Mouse (Mus musculus): ENCODE results near the gene Mchr1. TPM values are rescaled to one million over a fixed set of nuclear protein-coding genes. Genes with fewer than 3 reads are reported as not detected.

Mchr1 gene
- polyA plus RNA-seq, 1 experiment from 2014 or later, result 0.05 TPM

DNA sequence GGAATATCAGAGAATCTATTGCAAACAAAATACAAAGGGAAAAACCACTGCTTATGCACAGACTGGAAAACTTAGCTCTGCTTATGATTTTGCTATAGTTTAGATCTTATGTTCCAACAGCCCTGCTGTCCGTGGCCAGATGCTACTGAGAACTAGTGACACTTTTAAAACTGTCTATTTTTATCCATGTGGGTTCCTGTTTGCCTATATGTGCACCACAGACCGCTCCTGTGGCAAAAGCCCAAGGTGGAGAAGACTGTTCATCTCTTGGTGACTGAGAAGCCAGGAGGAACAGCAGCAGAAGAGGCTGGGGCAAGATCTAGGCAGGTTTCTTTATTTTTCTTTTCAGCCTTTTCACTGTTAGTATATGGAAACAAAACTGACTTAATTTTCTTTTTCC lies 32.1 kb downstream of the Mchr1 start:
- in situ Hi-C loops (cut with MboI; ENCODE audit: low pct_unique_long_range_greater_than_20kb), result no loop called here
- ATAC-seq (no peak), DNase-seq (ENCODE audit: low read depth, low spot score) (no peak)
- H3K27me3 ChIP-seq, result no peaks in the 10 kb centered on the region
- ChIA-PET POLR2A (no interaction called here), CTCF (no interaction called here)
- no peak for TF ChIP-seq CTCF (IDR thresholded peaks at IDR 0.05)

- no peak for TF ChIP-seq CTCF (IDR thresholded peaks at IDR 0.05)
- ATAC-seq, result peak; percentile 87
- in situ Hi-C loops (cut with MboI; ENCODE audit: low pct_unique_long_range_greater_than_20kb), result no loop called here
- CTCF ChIA-PET, result interaction anchor here (1.2 to 2.6 kb wide), 2 partner anchors 10 to 75 kb away, joined by 3 to 7 read pairs; no protein-coding TSS in a partner anchor
- POLR2A ChIA-PET, result interaction anchor here (0.6 to 1.3 kb wide), 6 partner anchors 16 to 189 kb away, joined by 3 to 4 read pairs (median 3); no protein-coding TSS in a partner anchor
- H3K27me3 ChIP-seq, result no peaks in the 10 kb centered on the region
- peak; percentile 77 for DNase-seq (ENCODE audit: low read depth, low spot score)
Measured at GRCm38 (mm10) chr15:81272305-81273053, 37.2 kb downstream of the Mchr1 start.

DNA sequence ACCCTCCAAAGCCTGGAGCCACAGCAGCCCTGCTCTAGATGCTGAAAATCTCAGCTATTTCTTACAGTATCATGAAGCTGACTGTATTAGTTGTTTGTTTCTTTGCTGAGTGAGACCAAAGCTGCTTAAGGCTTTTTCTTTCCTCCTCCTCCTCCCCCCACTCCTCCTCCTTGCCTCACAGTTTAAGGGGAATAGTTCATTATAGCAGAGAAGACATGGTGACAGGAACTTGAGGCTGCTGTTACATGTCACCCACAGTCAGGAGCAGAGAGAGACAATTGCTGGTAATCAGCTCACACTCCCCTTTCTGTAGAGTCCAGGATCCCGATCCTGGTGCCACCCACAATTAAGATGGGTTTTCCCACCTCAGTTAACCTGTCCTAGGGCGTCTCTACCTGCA lies 38.1 kb downstream of the Mchr1 start:
- in situ Hi-C loops (cut with MboI; ENCODE audit: low pct_unique_long_range_greater_than_20kb), result no loop called here
- ATAC-seq (no peak), DNase-seq (ENCODE audit: low read depth, low spot score) (no peak)
- H3K27me3 ChIP-seq, result no peaks in the 10 kb centered on the region
- POLR2A ChIA-PET, result interaction anchor here (0.6 to 1.3 kb wide), 4 partner anchors 26 to 188 kb away, joined by 3 to 11 read pairs (median 4); no protein-coding TSS in a partner anchor
- CTCF ChIA-PET, result interaction anchor here (2.1 to 2.6 kb wide), 2 partner anchors 11 to 73 kb away, joined by 4 to 7 read pairs; no protein-coding TSS in a partner anchor
- TF ChIP-seq CTCF (IDR thresholded peaks at IDR 0.05), result no peak

DNA sequence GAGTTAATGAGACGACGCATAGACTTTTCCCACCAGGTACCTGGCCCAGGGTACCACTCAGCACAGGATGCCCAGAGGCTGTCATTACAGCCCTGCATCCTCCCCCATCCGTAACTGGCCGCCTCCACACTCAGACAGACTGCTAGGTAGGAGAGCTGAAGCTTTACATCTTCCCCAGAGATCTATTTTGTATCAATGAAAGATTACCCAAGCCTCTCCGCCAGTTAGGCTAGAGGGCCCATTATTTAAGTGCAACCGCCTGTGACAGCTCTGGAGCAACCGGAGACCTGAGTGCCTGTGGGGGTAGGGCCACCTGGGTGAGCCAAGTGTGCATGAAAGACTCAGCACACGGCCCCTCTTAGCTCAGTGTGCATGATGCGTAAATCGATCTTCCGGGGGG lies 42.6 kb downstream of the Mchr1 start:
- no peak for DNase-seq (ENCODE audit: low read depth, low spot score)
- ChIA-PET POLR2A (interaction anchor here (0.5 to 0.7 kb wide), 2 partner anchors 9 to 253 kb away, joined by 3 to 5 read pairs; no protein-coding TSS in a partner anchor), CTCF (interaction anchor here (0.8 kb wide), 1 partner anchor 24 kb away, joined by 3 read pairs; no protein-coding TSS in a partner anchor)
- in situ Hi-C loops (cut with MboI; ENCODE audit: low pct_unique_long_range_greater_than_20kb), result no loop called here
- TF ChIP-seq CTCF (IDR thresholded peaks at IDR 0.05), result no peak
- H3K27me3 ChIP-seq, result no peaks in the 10 kb centered on the region
- ATAC-seq, result peak; percentile 51

DNA sequence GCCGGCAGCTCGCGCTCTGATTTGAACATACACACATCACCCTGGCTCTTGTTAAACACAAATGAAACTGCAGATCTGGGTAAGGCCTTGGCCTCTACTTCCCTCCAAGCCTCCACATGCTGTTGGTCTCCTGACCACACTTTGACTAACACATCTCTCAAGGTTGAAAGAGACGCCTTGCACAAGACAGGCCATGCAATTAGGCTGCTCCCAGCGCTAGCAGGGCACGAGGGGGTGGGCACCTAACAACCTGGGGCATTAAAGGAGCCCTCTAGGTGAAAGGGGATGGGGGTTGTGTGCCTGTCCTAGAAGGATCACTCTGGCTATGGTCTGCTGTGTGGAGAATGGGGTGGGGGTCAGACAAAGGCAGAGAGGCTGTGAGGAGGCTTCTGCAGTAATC lies 43.4 kb downstream of the Mchr1 start:
- ChIA-PET POLR2A (interaction anchor here (0.7 kb wide), 1 partner anchor 10 kb away, joined by 3 read pairs; no protein-coding TSS in a partner anchor), CTCF (no interaction called here)
- ATAC-seq (no peak), DNase-seq (ENCODE audit: low read depth, low spot score) (no peak)
- no peaks in the 10 kb centered on the region for H3K27me3 ChIP-seq
- in situ Hi-C loops (cut with MboI; ENCODE audit: low pct_unique_long_range_greater_than_20kb), result no loop called here
- no peak for TF ChIP-seq CTCF (IDR thresholded peaks at IDR 0.05)

- POLR2A ChIA-PET, result no interaction called here
- in situ Hi-C loops (cut with MboI; ENCODE audit: low pct_unique_long_range_greater_than_20kb), result no loop called here
- TF ChIP-seq CTCF (IDR thresholded peaks at IDR 0.05), result peak; percentile 68
- H3K27me3 ChIP-seq, result no peaks in the 10 kb centered on the region
- DNase-seq (ENCODE audit: low read depth, low spot score), result no peak
- peak; percentile 21 for ATAC-seq
- CTCF ChIA-PET, result interaction anchor here (0.8 to 2.3 kb wide), 5 partner anchors 9 to 37 kb away, joined by 3 to 5 read pairs (median 3); no protein-coding TSS in a partner anchor
Measured at GRCm38 (mm10) chr15:81284121-81284734, 48.9 kb downstream of the Mchr1 start.

Other genes with a start within 250 kb of the Mchr1 start
- 48.0 TPM for gene Mrtfa, start 44.7 kb upstream of the Mchr1 start, polyA plus RNA-seq (2021)
- 113 TPM for gene Slc25a17, start 125.3 kb downstream of the Mchr1 start, polyA plus RNA-seq (2021)
- 471 TPM for gene St13, start 164.6 kb downstream of the Mchr1 start, polyA plus RNA-seq (2021)
- gene Xpnpep3, start 164.6 kb downstream of the Mchr1 start, polyA plus RNA-seq (2021), result 13.8 TPM
- gene Dnajb7, start 172.8 kb downstream of the Mchr1 start, polyA plus RNA-seq (2021), result not detected
- 157 TPM for gene Rbx1, start 230.8 kb downstream of the Mchr1 start, polyA plus RNA-seq (2021)

Measured in Patski (cell line).